ENCODE assay signal across 8 mouse cellular contexts in the genomic region with DNA sequence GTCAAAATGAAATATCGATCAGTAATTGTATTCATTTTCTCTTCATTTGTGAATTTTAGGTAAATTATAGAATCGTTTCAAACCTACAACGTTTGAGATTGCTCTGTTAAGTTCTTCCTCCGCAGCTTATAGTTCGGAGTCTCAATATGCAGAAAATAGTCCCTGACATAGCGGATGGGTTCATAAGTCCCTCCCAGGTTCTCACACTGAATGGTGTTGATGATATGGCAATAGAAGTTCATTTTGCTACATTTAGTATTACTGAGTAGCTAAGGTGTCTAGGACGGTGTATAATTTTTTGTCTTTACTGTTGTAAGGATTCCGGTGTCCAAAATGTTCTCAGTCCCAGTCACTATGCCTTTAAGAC. TPM values are rescaled to one million over a fixed set of nuclear protein-coding genes. Genes with fewer than 3 reads are reported as not detected.
DNase-seq lines count a peak whose midpoint lies in the region; ATAC-seq and TF ChIP-seq lines count a peak whose summit lies in the region.

No protein-coding gene starts in this region.

- 42% methylated on average over 8 of the region's 8 CpGs for WGBS in kidney, embryonic 14.5 days
- WGBS in bone marrow, adult 2 months, result 18% methylated on average over 8 of the region's 8 CpGs
- WGBS in hindbrain, embryonic 10.5 days, result 28% methylated on average over 8 of the region's 8 CpGs
- WGBS in midbrain, embryonic 12.5 days, result 32% methylated on average over 8 of the region's 8 CpGs

- no peaks in the 10 kb centered on the region for H3K36me3 ChIP-seq in kidney, embryonic 14.5 days (ENCODE audit: control insufficient read depth, insufficient read depth, low read length)
- H3K36me3 ChIP-seq in hindbrain, embryonic 10.5 days, result no peaks in the 10 kb centered on the region
- no peaks in the 10 kb centered on the region for H3K36me3 ChIP-seq in midbrain, embryonic 12.5 days

- TF ChIP-seq POLR2A in bone marrow, adult 2 months (IDR thresholded peaks at IDR 0.05; ENCODE audit: borderline replicate concordance, control insufficient read depth, low read depth, low read length), result no peak

- H3K9me3 ChIP-seq in kidney, embryonic 14.5 days (ENCODE audit: control insufficient read depth, low read length), result no peaks in the 10 kb centered on the region
- peaks cover 13% of the 10 kb centered on the region; the same call in 1 of the 2 replicates for H3K9me3 ChIP-seq in hindbrain, embryonic 10.5 days
- no peaks in the 10 kb centered on the region for H3K9me3 ChIP-seq in midbrain, embryonic 12.5 days

- peak; percentile 0; the same call in 1 of the 2 replicates for ATAC-seq in kidney, embryonic 14.5 days (ENCODE audit: low FRiP score, low TSS enrichment)
- no peak; the same call in 1 of the 2 replicates for ATAC-seq in midbrain, embryonic 12.5 days (ENCODE audit: low FRiP score, low read depth)

- peak overlapping the region; percentile 23; the same call in 1 of the 2 replicates for H3K9ac ChIP-seq in kidney, embryonic 14.5 days (ENCODE audit: low read depth, low read length)
- 0 out of 2 replicates have a peak overlapping the region, but pooled peaks have one; percentile 15 for H3K9ac ChIP-seq in midbrain, embryonic 12.5 days (replicated peaks)

- H3K4me3 ChIP-seq in kidney, embryonic 14.5 days (ENCODE audit: low read length), result peak overlapping the region; percentile 67
- H3K4me3 ChIP-seq in bone marrow, adult 2 months (replicated peaks; ENCODE audit: control insufficient read depth, low read depth, low read length), result peak overlapping the region; percentile 87
- peak overlapping the region; percentile 72 for H3K4me3 ChIP-seq in hindbrain, embryonic 10.5 days
- peak overlapping the region; percentile 72 for H3K4me3 ChIP-seq in midbrain, embryonic 12.5 days

- H3K27me3 ChIP-seq in kidney, embryonic 14.5 days (ENCODE audit: control insufficient read depth, insufficient read depth, low read length), result no peaks in the 10 kb centered on the region
- H3K27me3 ChIP-seq in hindbrain, embryonic 10.5 days (ENCODE audit: insufficient read depth, poor library complexity, severe bottlenecking), result peaks cover 24% of the 10 kb centered on the region
- H3K27me3 ChIP-seq in midbrain, embryonic 12.5 days, result peaks cover 3% of the 10 kb centered on the region

- H3K4me1 ChIP-seq in kidney, embryonic 14.5 days (ENCODE audit: control insufficient read depth, insufficient read depth, low read length), result no peaks in the 10 kb centered on the region
- no peaks in the 10 kb centered on the region for H3K4me1 ChIP-seq in bone marrow, adult 2 months (ENCODE audit: control insufficient read depth, insufficient read depth, low read length)
- H3K4me1 ChIP-seq in hindbrain, embryonic 10.5 days (replicated peaks), result no peaks in the 10 kb centered on the region
- H3K4me1 ChIP-seq in midbrain, embryonic 12.5 days, result no peaks in the 10 kb centered on the region

- no peak for DNase-seq in kidney, postnatal 10 days
- DNase-seq in hindbrain, embryonic 10.5 days (ENCODE audit: low spot score), result no peak
- DNase-seq in frontal cortex, postnatal 14 days (ENCODE audit: low spot score in 2 of 2), result no peak
- no peak for DNase-seq in right cerebral cortex, postnatal 4 days
- no peak for DNase-seq in testis, postnatal 14 days (ENCODE audit: low spot score)

- H3K27ac ChIP-seq in kidney, embryonic 14.5 days (ENCODE audit: low read depth, low read length), result peak overlapping the region; percentile 84; the same call in 1 of the 2 replicates
- peak overlapping the region; percentile 94; the same call in 1 of the 2 replicates for H3K27ac ChIP-seq in bone marrow, adult 2 months (ENCODE audit: control insufficient read depth, insufficient read depth, low read depth, low read length, poor library complexity)
- H3K27ac ChIP-seq in hindbrain, embryonic 10.5 days, result peak overlapping the region; percentile 94
- peak overlapping the region; percentile 96 for H3K27ac ChIP-seq in midbrain, embryonic 12.5 days (replicated peaks)

- H3K4me2 ChIP-seq in kidney, embryonic 14.5 days (replicated peaks; ENCODE audit: low read depth, low read length), result peak overlapping the region; percentile 38
- peak overlapping the region; percentile 46 for H3K4me2 ChIP-seq in midbrain, embryonic 12.5 days (replicated peaks)

- no peak for TF ChIP-seq CTCF in bone marrow, adult 2 months (IDR thresholded peaks at IDR 0.05; ENCODE audit: control insufficient read depth, insufficient read depth, low read length)

RNA-seq across cellular contexts. Expression of a gene that starts 1.1 kb away (rescaled TPM):
- polyA plus RNA-seq in kidney, embryonic 14.5 days (2014; fragmentation: Nextera tagmentation; extraction: Ambion mirVana), result 32.5 and 68.9 TPM in 2 replicates
- polyA plus RNA-seq in bone marrow, adult 2 months (2011; ENCODE audit: insufficient read depth, insufficient read length, low replicate concordance, missing spikeins), result 23.0 and 24.0 TPM in 2 replicates
- polyA plus RNA-seq in hindbrain, embryonic 10.5 days (2016; fragmentation: Nextera tagmentation; extraction: Ambion mirVana), result 32.4 and 36.5 TPM in 2 replicates
- 68.8 and 72.5 TPM in 2 replicates for polyA plus RNA-seq in midbrain, embryonic 12.5 days (2016; fragmentation: Nextera tagmentation; extraction: Ambion mirVana)
